34 mouse cellular contexts compared by ENCODE assay signal in the genomic region with DNA sequence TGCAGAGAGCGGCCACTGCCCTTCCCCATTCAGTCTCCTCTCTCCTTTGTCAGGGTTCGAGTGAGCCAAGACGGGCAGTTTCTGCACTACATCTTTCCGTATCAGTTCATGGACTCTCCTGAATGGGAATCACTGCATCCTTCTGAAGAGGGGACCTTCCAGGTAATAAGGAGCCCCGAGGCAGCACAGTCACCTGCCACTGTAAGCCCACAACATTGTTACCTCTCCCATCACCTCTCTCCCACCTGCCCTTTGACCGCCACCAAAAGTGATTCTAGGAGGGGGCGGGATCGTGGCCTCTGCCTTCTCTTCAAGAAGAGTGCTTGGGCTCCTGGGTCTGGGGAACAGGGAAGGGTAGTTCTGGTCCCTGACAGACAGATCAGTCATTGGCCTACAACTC. TPM values are rescaled to one million over a fixed set of nuclear protein-coding genes. Genes with fewer than 3 reads are reported as not detected.
DNase-seq lines count a peak whose midpoint lies in the region; ATAC-seq and TF ChIP-seq lines count a peak whose summit lies in the region.
"Had no signal": no experiment of that assay in that cellular context is flagged by ENCODE, and none has a peak within 500 bp of the region (broad histone marks: within the 10 kb centered on the region; RNA-seq: fewer than 3 reads in every experiment).

No protein-coding gene starts in this region.

- H3ac ChIP-seq in myocyte (ENCODE audit: control insufficient read depth, insufficient read length): no peak overlapping the region

- H3K9me3 ChIP-seq in heart, embryonic 12.5 days (replicated peaks): no peaks in the 10 kb centered on the region
- H3K9me3 ChIP-seq in liver, embryonic 13.5 days (replicated peaks): no peaks in the 10 kb centered on the region
- no peaks in the 10 kb centered on the region for H3K9me3 ChIP-seq in forebrain, embryonic 13.5 days (replicated peaks)
- H3K9me3 ChIP-seq: embryonic facial prominence, embryonic 12.5 days; forebrain, embryonic 10.5 days; lung, embryonic 15.5 days; midbrain, embryonic 10.5 days; midbrain, embryonic 15.5 days; stomach, embryonic 15.5 days had no signal

- peak overlapping the region; percentile 5; the same call in 1 of the 2 replicates for H3K4me3 ChIP-seq in heart, embryonic 12.5 days
- H3K4me3 ChIP-seq in liver, embryonic 13.5 days (replicated peaks): no peak overlapping the region
- no peak overlapping the region for H3K4me3 ChIP-seq in myocyte
- no peak overlapping the region for H3K4me3 ChIP-seq in forebrain, embryonic 13.5 days
- H3K4me3 ChIP-seq: embryonic facial prominence, embryonic 12.5 days; forebrain, embryonic 10.5 days; lung, embryonic 15.5 days; midbrain, embryonic 10.5 days; midbrain, embryonic 15.5 days; stomach, embryonic 15.5 days had no signal

- WGBS in heart, embryonic 12.5 days: 79% methylated on average over 8 of the region's 8 CpGs
- 82% methylated on average over 8 of the region's 8 CpGs for WGBS in liver, embryonic 13.5 days (ENCODE audit: insufficient replicate concordance)
- 87% methylated on average over 8 of the region's 8 CpGs for WGBS in forebrain, embryonic 13.5 days

- intact Hi-C loops in gastrocnemius, postnatal 14 days (cut with DNase I; ENCODE audit: low total_unique reads): no loop called here
- intact Hi-C loops in heart, postnatal 36 days (cut with DNase I): no loop called here

- peak; percentile 21 for DNase-seq in gastrocnemius, postnatal 25 days
- DNase-seq in gastrocnemius, postnatal 14 days: no peak
- no peak for DNase-seq in heart, postnatal 36 days
- DNase-seq in liver, embryonic 13.5 days: no peak
- no peak for DNase-seq in liver
- DNase-seq: adrenal gland, postnatal 14 days; cerebellum, adult 11 months; cerebellum, adult 9-10 months; cerebellum, postnatal 36 days; kidney, adult 9 months; kidney, postnatal 10 days; layer of hippocampus, adult 9-11 months; right cerebral cortex, postnatal 25 days; thymus, postnatal 14 days had no signal

- H3K27ac ChIP-seq in heart, embryonic 12.5 days (ENCODE audit: poor library complexity, severe bottlenecking): peak overlapping the region; percentile 35
- H3K27ac ChIP-seq in liver, embryonic 13.5 days: peak overlapping the region; percentile 97
- no peak overlapping the region for H3K27ac ChIP-seq in forebrain, embryonic 13.5 days
- H3K27ac ChIP-seq: embryonic facial prominence, embryonic 12.5 days; forebrain, embryonic 10.5 days; hindbrain, embryonic 14.5 days; lung, embryonic 15.5 days; midbrain, embryonic 15.5 days; stomach, embryonic 15.5 days had no signal

- peaks cover 60% of the 10 kb centered on the region for H3K4me1 ChIP-seq in heart, embryonic 12.5 days (replicated peaks)
- H3K4me1 ChIP-seq in liver, embryonic 13.5 days (replicated peaks): peaks cover 80% of the 10 kb centered on the region
- H3K4me1 ChIP-seq in forebrain, embryonic 13.5 days: no peaks in the 10 kb centered on the region
- H3K4me1 ChIP-seq: embryonic facial prominence, embryonic 12.5 days; lung, embryonic 15.5 days; midbrain, embryonic 15.5 days; stomach, embryonic 15.5 days had no signal

- peaks cover 7% of the 10 kb centered on the region for H3K79me2 ChIP-seq in myocyte (ENCODE audit: control insufficient read depth, insufficient read depth)

- no peak for TF ChIP-seq POLR2A in myocyte (IDR thresholded peaks at IDR 0.05; ENCODE audit: insufficient read length, low read depth)

- no peaks in the 10 kb centered on the region for H3K27me3 ChIP-seq in heart, embryonic 12.5 days (replicated peaks)
- no peaks in the 10 kb centered on the region for H3K27me3 ChIP-seq in liver, embryonic 13.5 days
- H3K27me3 ChIP-seq in myocyte (ENCODE audit: control insufficient read depth, insufficient read depth, insufficient read length): no peaks in the 10 kb centered on the region
- H3K27me3 ChIP-seq in forebrain, embryonic 13.5 days: no peaks in the 10 kb centered on the region
- H3K27me3 ChIP-seq: embryonic facial prominence, embryonic 12.5 days; lung, embryonic 15.5 days; midbrain, embryonic 15.5 days; stomach, embryonic 15.5 days had no signal

- H3K4me2 ChIP-seq in heart, embryonic 12.5 days: peak overlapping the region; percentile 55
- H3K4me2 ChIP-seq in liver, embryonic 13.5 days: no peak overlapping the region
- peak overlapping the region; percentile 61 for H3K4me2 ChIP-seq in myocyte (ENCODE audit: low read depth)
- no peak overlapping the region for H3K4me2 ChIP-seq in forebrain, embryonic 13.5 days
- H3K4me2 ChIP-seq: embryonic facial prominence, embryonic 12.5 days; hindbrain, embryonic 14.5 days; lung, embryonic 15.5 days; midbrain, embryonic 15.5 days; stomach, embryonic 15.5 days had no signal

- no peak for ATAC-seq in heart, embryonic 12.5 days (ENCODE audit: insufficient number of reproducible peaks, low FRiP score)
- no peak for ATAC-seq in liver, embryonic 13.5 days (ENCODE audit: low read depth)
- no peak for ATAC-seq in forebrain, embryonic 13.5 days
- ATAC-seq: forebrain, embryonic 16.5 days; intestine, postnatal 0 days; midbrain, embryonic 15.5 days had no signal

- H3K36me3 ChIP-seq in heart, embryonic 12.5 days: peaks cover 61% of the 10 kb centered on the region
- H3K36me3 ChIP-seq in liver, embryonic 13.5 days: no peaks in the 10 kb centered on the region
- H3K36me3 ChIP-seq in myocyte (ENCODE audit: control insufficient read depth, insufficient read depth): no peaks in the 10 kb centered on the region
- no peaks in the 10 kb centered on the region for H3K36me3 ChIP-seq in forebrain, embryonic 13.5 days (ENCODE audit: poor library complexity, severe bottlenecking)
- H3K36me3 ChIP-seq: embryonic facial prominence, embryonic 12.5 days; forebrain, embryonic 10.5 days; lung, embryonic 15.5 days; midbrain, embryonic 10.5 days; midbrain, embryonic 15.5 days; stomach, embryonic 15.5 days had no signal

- H3K9ac ChIP-seq in heart, embryonic 12.5 days: peak overlapping the region; percentile 51; the same call in 1 of the 2 replicates
- H3K9ac ChIP-seq in liver, embryonic 13.5 days: 0 out of 2 replicates have a peak overlapping the region, but pooled peaks have one; percentile 11
- H3K9ac ChIP-seq in forebrain, embryonic 13.5 days: no peak overlapping the region
- H3K9ac ChIP-seq: embryonic facial prominence, embryonic 12.5 days; hindbrain, embryonic 14.5 days; lung, embryonic 15.5 days; midbrain, embryonic 15.5 days; stomach, embryonic 15.5 days had no signal

TF ChIP-seq in myocyte, 11 proteins besides CTCF, POLR2A, EP300 and RAD21:
- TF ChIP-seq MAX (IDR thresholded peaks at IDR 0.05; ENCODE audit: low read depth): no peak
- TF ChIP-seq MYOG (IDR thresholded peaks at IDR 0.05; ENCODE audit: control insufficient read depth in 1 of 3, insufficient read depth in 1 of 3, insufficient read length in 2 of 3, low read depth in 2 of 3): no peak
- TF ChIP-seq TCF12 (IDR thresholded peaks at IDR 0.05; ENCODE audit: insufficient read depth, poor library complexity, severe bottlenecking): no peak
- no peak for TF ChIP-seq CEBPB (IDR thresholded peaks at IDR 0.05; ENCODE audit: insufficient read depth, poor library complexity, severe bottlenecking)
- no peak for TF ChIP-seq REST (IDR thresholded peaks at IDR 0.05; ENCODE audit: insufficient read depth, insufficient read length)
- TF ChIP-seq MYOD1 (IDR thresholded peaks at IDR 0.05; ENCODE audit: control insufficient read depth in 1 of 3, insufficient read length in 2 of 3, low read depth in 2 of 3): no peak
- TF ChIP-seq POLR2AphosphoS2 (IDR thresholded peaks at IDR 0.05; ENCODE audit: insufficient read length, low read depth): no peak
- no peak for TF ChIP-seq E2F4 (IDR thresholded peaks at IDR 0.05; ENCODE audit: insufficient read depth)
- TF ChIP-seq USF1 (IDR thresholded peaks at IDR 0.05; ENCODE audit: low read depth): no peak
- TF ChIP-seq TCF3 (IDR thresholded peaks at IDR 0.05; ENCODE audit: insufficient read length, low read depth): no peak
- no peak for TF ChIP-seq SRF (IDR thresholded peaks at IDR 0.05; ENCODE audit: control insufficient read depth, insufficient read length, low read depth)
TF ChIP-seq in myocyte: peak in this region for 0.

RNA-seq across cellular contexts. Expression of a gene that starts 7.4 kb away (rescaled TPM):
- 10 to 100 TPM; 50.3 to 67.8 TPM for total RNA-seq in gastrocnemius, postnatal 25 days (2021)
- 10 to 100 TPM; 56.1 to 66.9 TPM for total RNA-seq in gastrocnemius, postnatal 14 days (2021)
- 308 and 330 TPM in 2 replicates for polyA plus RNA-seq in heart, embryonic 12.5 days (2016; fragmentation: Nextera tagmentation; extraction: Ambion mirVana)
- total RNA-seq in heart, postnatal 36 days (2021): 100 to 1,000 TPM; 442 to 516 TPM
- polyA plus RNA-seq in liver, embryonic 13.5 days (2015; fragmentation: Nextera tagmentation; extraction: Ambion mirVana): 22.3 and 24.2 TPM in 2 replicates
- 10.5 TPM for polyA plus RNA-seq in myocyte (2012; fragmentation: generic; extraction: Trizol)
- polyA plus RNA-seq in forebrain, embryonic 13.5 days (2015; fragmentation: Nextera tagmentation; extraction: Ambion mirVana): 0.23 and 0.29 TPM in 2 replicates

RNA-seq across cellular contexts. Expression of a gene that starts 22.6 kb away (rescaled TPM):
- not detected for total RNA-seq in gastrocnemius, postnatal 25 days (2021)
- total RNA-seq in gastrocnemius, postnatal 14 days (2021): not detected
- polyA plus RNA-seq in heart, embryonic 12.5 days (2016; fragmentation: Nextera tagmentation; extraction: Ambion mirVana): 2.5 and 3.8 TPM in 2 replicates
- total RNA-seq in heart, postnatal 36 days (2021): not detected
- not detected in 2 replicates for polyA plus RNA-seq in liver, embryonic 13.5 days (2015; fragmentation: Nextera tagmentation; extraction: Ambion mirVana)
- 0.16 TPM for polyA plus RNA-seq in myocyte (2012; fragmentation: generic; extraction: Trizol)
- not detected in 2 replicates for polyA plus RNA-seq in forebrain, embryonic 13.5 days (2015; fragmentation: Nextera tagmentation; extraction: Ambion mirVana)
- total RNA-seq: adrenal gland, postnatal 14 days; gastrocnemius, adult 8-10 months; hematopoietic stem cell, adult 5-6 weeks; left cerebral cortex, postnatal 14 days; liver, adult 2 months; megakaryocyte progenitor cell, adult 5-6 weeks; neutrophil, adult 5-6 weeks had no signal
- polyA plus RNA-seq: embryonic facial prominence, embryonic 12.5 days; forebrain, embryonic 10.5 days; forebrain, embryonic 16.5 days; hindbrain, embryonic 14.5 days; limb, embryonic 11.5 days; liver, adult 2 months; lung, embryonic 15.5 days; midbrain, embryonic 10.5 days; midbrain, embryonic 15.5 days; neural tube, embryonic 11.5 days; stomach, embryonic 15.5 days had no signal

RNA-seq across cellular contexts. Expression of a gene that starts 22.6 kb away (rescaled TPM):
- total RNA-seq in gastrocnemius, postnatal 25 days (2021): 100 to 1,000 TPM; 143 to 154 TPM
- 100 to 1,000 TPM; 134 to 137 TPM for total RNA-seq in gastrocnemius, postnatal 14 days (2021)
- 301 and 307 TPM in 2 replicates for polyA plus RNA-seq in heart, embryonic 12.5 days (2016; fragmentation: Nextera tagmentation; extraction: Ambion mirVana)
- 100 to 1,000 TPM; 313 to 334 TPM for total RNA-seq in heart, postnatal 36 days (2021)
- 331 and 350 TPM in 2 replicates for polyA plus RNA-seq in liver, embryonic 13.5 days (2015; fragmentation: Nextera tagmentation; extraction: Ambion mirVana)
- polyA plus RNA-seq in myocyte (2012; fragmentation: generic; extraction: Trizol): 653 TPM
- polyA plus RNA-seq in forebrain, embryonic 13.5 days (2015; fragmentation: Nextera tagmentation; extraction: Ambion mirVana): 129 and 147 TPM in 2 replicates

RNA-seq across cellular contexts. Expression of a gene that starts 27.5 kb away (rescaled TPM):
- not detected for total RNA-seq in gastrocnemius, postnatal 25 days (2021)
- not detected for total RNA-seq in gastrocnemius, postnatal 14 days (2021)
- polyA plus RNA-seq in heart, embryonic 12.5 days (2016; fragmentation: Nextera tagmentation; extraction: Ambion mirVana): 0.09 TPM in 1 of 2 replicates, not detected in the other
- not detected for total RNA-seq in heart, postnatal 36 days (2021)
- polyA plus RNA-seq in liver, embryonic 13.5 days (2015; fragmentation: Nextera tagmentation; extraction: Ambion mirVana): 0.05 TPM in 1 of 2 replicates, not detected in the other
- 1.1 TPM for polyA plus RNA-seq in myocyte (2012; fragmentation: generic; extraction: Trizol)
- polyA plus RNA-seq in forebrain, embryonic 13.5 days (2015; fragmentation: Nextera tagmentation; extraction: Ambion mirVana): 0.61 and 1.4 TPM in 2 replicates
- total RNA-seq: gastrocnemius, adult 8-10 months; hematopoietic stem cell, adult 5-6 weeks; liver, adult 2 months; megakaryocyte progenitor cell, adult 5-6 weeks; neutrophil, adult 5-6 weeks had no signal
- polyA plus RNA-seq: liver, adult 2 months had no signal

Comparison
In these comparisons a context has a peak if more than half of its experiments do, and no peak if none do; other contexts are left out.
1. H3K4me2 ChIP-seq: peak in heart, embryonic 12.5 days (single experiment) and myocyte (single experiment); none in liver, embryonic 13.5 days (single experiment) and forebrain, embryonic 13.5 days (single experiment).
2. RNA of a gene that starts 7.4 kb away (polyA plus RNA-seq): 308 to 330 TPM in heart, embryonic 12.5 days; 22.3 to 24.2 TPM in liver, embryonic 13.5 days, 10.5 TPM in myocyte (single experiment) and 0.23 to 0.29 TPM in forebrain, embryonic 13.5 days; every median in the first group is over 10 times any median in the second.